8 mouse cellular contexts compared by ENCODE assay signal in genomic region chr7:132714236-132714923, GRCm38 (mm10).
DNase-seq lines count a peak whose midpoint lies in the region; ATAC-seq lines count a peak whose summit lies in the region.

No protein-coding gene starts in this region.

- H3K27ac ChIP-seq in embryonic facial prominence, embryonic 14.5 days (replicated peaks; ENCODE audit: low read depth, low read length) = peak overlapping the region; percentile 73

- ATAC-seq in embryonic facial prominence, embryonic 14.5 days (ENCODE audit: low read depth) = peak; percentile 81

- peaks cover 28% of the 10 kb centered on the region for H3K4me1 ChIP-seq in embryonic facial prominence, embryonic 14.5 days (ENCODE audit: control insufficient read depth, insufficient read depth, low read length)

- no peak overlapping the region for H3K4me2 ChIP-seq in embryonic facial prominence, embryonic 14.5 days (ENCODE audit: low read depth, low read length)

- H3K9ac ChIP-seq in embryonic facial prominence, embryonic 14.5 days (ENCODE audit: low read depth, low read length) = no peak overlapping the region

- H3K9me3 ChIP-seq in embryonic facial prominence, embryonic 14.5 days (ENCODE audit: control insufficient read depth, low read length) = no peaks in the 10 kb centered on the region

- WGBS in embryonic facial prominence, embryonic 14.5 days = 10% methylated on average over 6 of the region's 6 CpGs

- H3K27me3 ChIP-seq in embryonic facial prominence, embryonic 14.5 days (replicated peaks; ENCODE audit: control insufficient read depth, insufficient read depth, low read length) = no peaks in the 10 kb centered on the region

- no peak overlapping the region for H3K4me3 ChIP-seq in embryonic facial prominence, embryonic 14.5 days (ENCODE audit: low read depth, low read length)

- H3K36me3 ChIP-seq in embryonic facial prominence, embryonic 14.5 days (ENCODE audit: control insufficient read depth, insufficient read depth, low read length) = peaks cover 9% of the 10 kb centered on the region; the same call in 1 of the 2 replicates

- intact Hi-C loops in heart, postnatal 14 days (cut with DNase I) = loop anchor here (5.0 kb wide), 3 partner anchors 42 to 98 kb away; partner anchors contain the start of gene Fam53b

- DNase-seq in ovary, adult 18-20 months (ENCODE audit: low spot score) = peak; percentile 55
- DNase-seq in ovary, postnatal 10 days (ENCODE audit: low spot score) = no peak
- DNase-seq in embryonic facial prominence, embryonic 14.5 days (ENCODE audit: low spot score) = peak; percentile 92
- DNase-seq in heart, postnatal 14 days = peak; percentile 74 to 80
- peak; percentile 94 for DNase-seq in layer of hippocampus, adult 9-11 months
- DNase-seq in lung, postnatal 25 days (ENCODE audit: low spot score) = peak; percentile 79
- peak; percentile 27 for DNase-seq in yolk sac, embryonic 10.5 days (ENCODE audit: low spot score)
- no peak for DNase-seq in spleen, adult 18-20 months

Comparison
In these comparisons a context has a peak if more than half of its experiments do, and no peak if none do; other contexts are left out.
1. DNase-seq: peak in ovary, adult 18-20 months (single experiment), embryonic facial prominence, embryonic 14.5 days (single experiment), heart, postnatal 14 days (2 of 2), layer of hippocampus, adult 9-11 months (single experiment), lung, postnatal 25 days (single experiment) and yolk sac, embryonic 10.5 days (single experiment); none in ovary, postnatal 10 days (single experiment) and spleen, adult 18-20 months (0 of 2).